ENCODE assay signal across 10 mouse cellular contexts in the genomic region with DNA sequence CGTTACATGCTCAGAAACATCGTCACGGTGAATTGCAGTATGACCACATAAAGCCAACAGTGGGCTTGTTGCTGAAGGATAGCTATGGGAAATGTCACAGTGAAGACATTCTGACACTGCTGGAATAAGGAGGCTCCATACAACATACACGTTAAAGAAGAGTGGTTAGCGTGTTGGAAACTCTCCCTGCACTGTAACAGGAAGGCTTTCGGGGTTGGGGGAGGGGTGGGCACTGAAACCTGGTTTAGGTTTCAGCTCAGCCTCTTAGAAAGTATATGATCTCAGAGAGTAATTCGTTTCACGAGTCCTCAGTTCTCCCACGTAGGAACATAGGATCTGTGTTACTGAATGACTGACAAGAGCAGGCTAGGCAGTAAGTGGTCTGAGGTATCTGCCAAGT.
"Had no signal": no experiment of that assay in that cellular context is flagged by ENCODE, and none has a peak within 500 bp of the region (broad histone marks: within the 10 kb centered on the region; RNA-seq: fewer than 3 reads in every experiment).

No protein-coding gene starts in this region.

- ATAC-seq: intestine, embryonic 16.5 days; midbrain, embryonic 13.5 days had no signal

- H3K4me3 ChIP-seq: kidney, embryonic 15.5 days; limb, embryonic 12.5 days; midbrain, embryonic 13.5 days; neural tube, embryonic 15.5 days had no signal

- DNase-seq: layer of hippocampus, postnatal 36 days; right cerebral cortex, adult 18-20 months; right cerebral cortex, postnatal 25 days; thymus, adult 18-20 months had no signal

- H3K4me2 ChIP-seq: kidney, embryonic 15.5 days; limb, embryonic 12.5 days; midbrain, embryonic 13.5 days; neural tube, embryonic 15.5 days had no signal

- H3K9me3 ChIP-seq: kidney, embryonic 15.5 days; limb, embryonic 12.5 days; midbrain, embryonic 13.5 days; neural tube, embryonic 15.5 days had no signal

- H3K4me1 ChIP-seq: kidney, embryonic 15.5 days; midbrain, embryonic 13.5 days had no signal

- H3K36me3 ChIP-seq: kidney, embryonic 15.5 days; limb, embryonic 12.5 days; midbrain, embryonic 13.5 days; neural tube, embryonic 15.5 days had no signal

- H3K27me3 ChIP-seq: kidney, embryonic 15.5 days; limb, embryonic 12.5 days; midbrain, embryonic 13.5 days; neural tube, embryonic 15.5 days had no signal

- H3K9ac ChIP-seq: kidney, embryonic 15.5 days; limb, embryonic 12.5 days; liver, embryonic 14.5 days; midbrain, embryonic 13.5 days; neural tube, embryonic 15.5 days had no signal

- H3K27ac ChIP-seq: kidney, embryonic 15.5 days; limb, embryonic 12.5 days; liver, embryonic 14.5 days; midbrain, embryonic 13.5 days; neural tube, embryonic 15.5 days had no signal
